ENCODE assay signal across 9 mouse cellular contexts in the genomic region with DNA sequence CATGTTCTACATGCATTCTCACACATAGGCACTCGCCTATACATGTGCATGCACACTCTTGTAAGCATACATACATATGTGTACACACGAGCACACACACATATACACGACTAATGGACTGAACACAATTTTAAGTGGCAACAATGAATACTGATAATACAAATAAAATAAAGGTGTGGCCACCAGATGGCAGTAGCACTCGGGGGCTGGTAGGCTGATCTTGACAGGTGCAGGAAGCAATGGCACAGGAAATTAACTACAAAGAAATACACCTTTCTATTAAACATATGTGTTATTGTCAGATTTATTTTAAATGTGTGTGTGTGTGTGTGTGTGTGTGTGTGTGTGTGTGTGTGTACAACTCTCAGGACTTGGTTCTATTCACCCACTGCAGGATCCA. TPM values are rescaled to one million over a fixed set of nuclear protein-coding genes. Genes with fewer than 3 reads are reported as not detected.
DNase-seq lines count a peak whose midpoint lies in the region; ATAC-seq lines count a peak whose summit lies in the region.
"Had no signal": no experiment of that assay in that cellular context is flagged by ENCODE, and none has a peak within 500 bp of the region (broad histone marks: within the 10 kb centered on the region; RNA-seq: fewer than 3 reads in every experiment).

No protein-coding gene starts in this region.

- no peaks in the 10 kb centered on the region for H3K36me3 ChIP-seq in heart, embryonic 12.5 days
- H3K36me3 ChIP-seq: lung, embryonic 15.5 days had no signal

- H3K27ac ChIP-seq in heart, embryonic 12.5 days (ENCODE audit: poor library complexity, severe bottlenecking): no peak overlapping the region
- H3K27ac ChIP-seq: lung, embryonic 15.5 days had no signal

- no peak overlapping the region for H3K4me3 ChIP-seq in heart, embryonic 12.5 days
- H3K4me3 ChIP-seq: lung, embryonic 15.5 days had no signal

- 12% methylated on average over 4 of the region's 4 CpGs for WGBS in heart, embryonic 12.5 days

- H3K4me2 ChIP-seq in heart, embryonic 12.5 days: no peak overlapping the region
- H3K4me2 ChIP-seq: lung, embryonic 15.5 days had no signal

- ATAC-seq in heart, embryonic 12.5 days (ENCODE audit: insufficient number of reproducible peaks, low FRiP score): no peak
- peak; percentile 43; the same call in 1 of the 2 replicates for ATAC-seq in megakaryocyte, adult 5-6 weeks (ENCODE audit: poor library complexity, severe bottlenecking)

- H3K9ac ChIP-seq in heart, embryonic 12.5 days: no peak overlapping the region
- H3K9ac ChIP-seq: lung, embryonic 15.5 days had no signal

- DNase-seq in heart, postnatal 4 days: peak; percentile 59
- DNase-seq in A20 (ENCODE audit: low read depth, low spot score) (peak; percentile 66), ES-CJ7 (ENCODE audit: low read depth, low spot score) (peak; percentile 44)
- DNase-seq in embryo, embryonic 9.5 days (ENCODE audit: extremely low spot score): peak; percentile 48
- peak; percentile 65 for DNase-seq in thymus, postnatal 25 days
- no peak for DNase-seq in left cerebral cortex, postnatal 4 days

- no peaks in the 10 kb centered on the region for H3K9me3 ChIP-seq in heart, embryonic 12.5 days (replicated peaks)
- H3K9me3 ChIP-seq: lung, embryonic 15.5 days had no signal

- H3K27me3 ChIP-seq in heart, embryonic 12.5 days (replicated peaks): peaks cover 10% of the 10 kb centered on the region; the same call in 1 of the 2 replicates
- H3K27me3 ChIP-seq: lung, embryonic 15.5 days had no signal

- intact Hi-C loops in left cerebral cortex, postnatal 4 days (cut with DNase I): no loop called here

- H3K4me1 ChIP-seq in heart, embryonic 12.5 days (replicated peaks): peaks cover 9% of the 10 kb centered on the region

RNA-seq across cellular contexts. Expression of gene Grpel1, which starts 5.9 kb away (rescaled TPM):
- 10 to 100 TPM; 58.3 to 61.5 TPM for total RNA-seq in heart, postnatal 4 days (2021)
- polyA plus RNA-seq in heart, embryonic 12.5 days (2016; fragmentation: Nextera tagmentation; extraction: Ambion mirVana): 54.9 and 57.4 TPM in 2 replicates
- total RNA-seq in megakaryocyte, adult 5-6 weeks (2015): 24.3 and 24.7 TPM in 2 replicates
- total RNA-seq in megakaryocyte, adult 5-6 weeks (2017): 21.9 and 24.3 TPM in 2 replicates
- total RNA-seq in left cerebral cortex, postnatal 4 days (2021): 10 to 100 TPM; 20.5 to 21.1 TPM

RNA-seq across cellular contexts. Expression of gene Tada2b, which starts 25.2 kb away (rescaled TPM):
- total RNA-seq in heart, postnatal 4 days (2021): 10 to 100 TPM; 18.9 to 21.3 TPM
- 1.6 and 1.9 TPM in 2 replicates for polyA plus RNA-seq in heart, embryonic 12.5 days (2016; fragmentation: Nextera tagmentation; extraction: Ambion mirVana)
- total RNA-seq in megakaryocyte, adult 5-6 weeks (2015): 12.0 and 14.0 TPM in 2 replicates
- 16.5 and 23.3 TPM in 2 replicates for total RNA-seq in megakaryocyte, adult 5-6 weeks (2017)
- 10 to 100 TPM; 30.8 to 31.0 TPM for total RNA-seq in left cerebral cortex, postnatal 4 days (2021)

RNA-seq across cellular contexts. Expression of gene Ccdc96, which starts 25.5 kb away (rescaled TPM):
- total RNA-seq in heart, postnatal 4 days (2021): under 1 TPM; 0.19 to 0.23 TPM
- 0.28 and 0.29 TPM in 2 replicates for polyA plus RNA-seq in heart, embryonic 12.5 days (2016; fragmentation: Nextera tagmentation; extraction: Ambion mirVana)
- 0.57 TPM in 1 of 2 replicates, not detected in the other for total RNA-seq in megakaryocyte, adult 5-6 weeks (2015)
- 0.08 and 0.18 TPM in 2 replicates for total RNA-seq in megakaryocyte, adult 5-6 weeks (2017)
- 1 to 10 TPM; 1.5 TPM for total RNA-seq in left cerebral cortex, postnatal 4 days (2021)
